Mouse (Mus musculus) spleen, adult 18-20 months (tissue): ENCODE data around the gene Mr1.

Experiments used
- DNase-seq, 2 experiments: peaks; one replicate each; pipeline ENCODE4 v3.0.0; 2022; ENCODE audit warnings: mixed read lengths in 2 of 2

Mr1 gene

GRCm38 (mm10) chr1:155126716-155127115, 19.9 kb downstream of the Mr1 start:
- no peak for DNase-seq

- DNase-seq = no peak
Measured at GRCm38 (mm10) chr1:155124397-155124796, 22.2 kb downstream of the Mr1 start.

- DNase-seq = no peak
Measured at GRCm38 (mm10) chr1:155121977-155122939, 24.4 kb downstream of the Mr1 start.

- no peak for DNase-seq
Measured at GRCm38 (mm10) chr1:155119719-155120118, 26.9 kb downstream of the Mr1 start.

- no peak for DNase-seq
Measured at GRCm38 (mm10) chr1:155113946-155114345, 32.7 kb downstream of the Mr1 start.

GRCm38 (mm10) chr1:155112875-155113274, 33.7 kb downstream of the Mr1 start:
- DNase-seq = no peak

- DNase-seq = no peak
Measured at GRCm38 (mm10) chr1:155112118-155112517, 34.5 kb downstream of the Mr1 start.

GRCm38 (mm10) chr1:155111491-155111890, 35.1 kb downstream of the Mr1 start:
- no peak for DNase-seq

- no peak for DNase-seq
Measured at GRCm38 (mm10) chr1:155109387-155110350, 36.9 kb downstream of the Mr1 start.

- DNase-seq = no peak
Measured at GRCm38 (mm10) chr1:155108412-155108811, 38.2 kb downstream of the Mr1 start.

GRCm38 (mm10) chr1:155107843-155108242, 38.8 kb downstream of the Mr1 start:
- DNase-seq = no peak

GRCm38 (mm10) chr1:155106310-155106709, 40.3 kb downstream of the Mr1 start:
- no peak for DNase-seq

- DNase-seq = no peak
Measured at GRCm38 (mm10) chr1:155103991-155104390, 42.6 kb downstream of the Mr1 start.

- DNase-seq = no peak
Measured at GRCm38 (mm10) chr1:155102631-155103030, 44.0 kb downstream of the Mr1 start.

GRCm38 (mm10) chr1:155099280-155099848, 47.2 kb downstream of the Mr1 start, which contains the start of gene Ier5:
Gene Ier5 (minus strand): TSS chr1:155099636.
- peak; percentile 94 for DNase-seq

- DNase-seq = peak; percentile 61 to 72
Measured at GRCm38 (mm10) chr1:155098486-155099279, 47.9 kb downstream of the Mr1 start.

- DNase-seq = peak; percentile 71 to 78
Measured at GRCm38 (mm10) chr1:155097931-155098485, 48.6 kb downstream of the Mr1 start.

GRCm38 (mm10) chr1:155097354-155097753, 49.3 kb downstream of the Mr1 start:
- DNase-seq = no peak

- DNase-seq = no peak
Measured at GRCm38 (mm10) chr1:155096620-155097261, 49.9 kb downstream of the Mr1 start.

- no peak for DNase-seq
Measured at GRCm38 (mm10) chr1:155093971-155094707, 52.5 kb downstream of the Mr1 start.
